Mouse (Mus musculus) mesoderm, embryonic 11.5 days (tissue): Measurements from ENCODE around the gene Fam19a5.

Source experiments
- DNase-seq: peaks from one replicate; pipeline ENCODE4 v3.0.0-alpha.2; 2012; ENCODE audit warnings: low read depth, low spot score

The Fam19a5 gene

GRCm38 (mm10) chr15:87666041-87666750 is 122.1 kb downstream of the Fam19a5 start:
- no peak for DNase-seq

- no peak for DNase-seq
Observed at GRCm38 (mm10) chr15:87667416-87667815, 123.3 kb downstream of the Fam19a5 start.

- DNase-seq: no peak
Observed at GRCm38 (mm10) chr15:87668112-87668511, 124.0 kb downstream of the Fam19a5 start.

- no peak for DNase-seq
Observed at GRCm38 (mm10) chr15:87671929-87672328, 127.8 kb downstream of the Fam19a5 start.

- DNase-seq: no peak
Observed at GRCm38 (mm10) chr15:87678711-87679110, 134.6 kb downstream of the Fam19a5 start.

GRCm38 (mm10) chr15:87682410-87682809 is 138.3 kb downstream of the Fam19a5 start:
- DNase-seq: no peak

- no peak for DNase-seq
Observed at GRCm38 (mm10) chr15:87686415-87687040, 142.4 kb downstream of the Fam19a5 start.

GRCm38 (mm10) chr15:87691271-87691955 is 147.3 kb downstream of the Fam19a5 start:
- no peak for DNase-seq

- no peak for DNase-seq
Observed at GRCm38 (mm10) chr15:87691958-87692357, 147.9 kb downstream of the Fam19a5 start.

GRCm38 (mm10) chr15:87692394-87692793 is 148.3 kb downstream of the Fam19a5 start:
- DNase-seq: no peak

GRCm38 (mm10) chr15:87692865-87693513 is 148.9 kb downstream of the Fam19a5 start:
- DNase-seq: no peak

GRCm38 (mm10) chr15:87697433-87697996 is 153.4 kb downstream of the Fam19a5 start:
- no peak for DNase-seq

GRCm38 (mm10) chr15:87698562-87699320 is 154.6 kb downstream of the Fam19a5 start:
- no peak for DNase-seq

GRCm38 (mm10) chr15:87702821-87703220 is 158.7 kb downstream of the Fam19a5 start:
- DNase-seq: no peak

GRCm38 (mm10) chr15:87703334-87703733 is 159.2 kb downstream of the Fam19a5 start:
- no peak for DNase-seq

GRCm38 (mm10) chr15:87711790-87712189 is 167.7 kb downstream of the Fam19a5 start:
- DNase-seq: no peak

- DNase-seq: no peak
Observed at GRCm38 (mm10) chr15:87712221-87712620, 168.1 kb downstream of the Fam19a5 start.

GRCm38 (mm10) chr15:87715037-87715676 is 171.1 kb downstream of the Fam19a5 start:
- DNase-seq: peak; percentile 60

- DNase-seq: no peak
Observed at GRCm38 (mm10) chr15:87717056-87717455, 173.0 kb downstream of the Fam19a5 start.

GRCm38 (mm10) chr15:87723455-87723986 is 179.4 kb downstream of the Fam19a5 start:
- peak; percentile 31 for DNase-seq
